Mouse (Mus musculus) olfactory bulb, adult 2 months (tissue): ENCODE results near the gene Cox7a2.

Experiments used
- CTCF ChIP-seq: fragments of 200-500 bp; IDR thresholded peaks from 2 replicates; pipeline ENCODE4 v1.5.1; 2012; ENCODE audit warnings: low read depth, mild to moderate bottlenecking, low read length, moderate library complexity; ENCODE audit not compliant: insufficient read depth
- POLR2A ChIP-seq: fragments of 200-500 bp; IDR thresholded peaks from 2 replicates; pipeline ENCODE4 v1.6.1; 2012; ENCODE audit warnings: mild to moderate bottlenecking, low read depth, low read length, moderate library complexity; ENCODE audit not compliant: insufficient read depth

- TF ChIP-seq POLR2A, result no peak
- TF ChIP-seq CTCF, result no peak
These were observed 14.6 kb downstream of the Cox7a2 start for GRCm38 (mm10) chr9:79745036-79745435.
